Mouse (Mus musculus): ENCODE data around the gene Mrc2. TPM values are rescaled to one million over a fixed set of nuclear protein-coding genes. Genes with fewer than 3 reads are reported as not detected.

Gene Mrc2
- total and polyA plus RNA-seq, 3 experiments = under 0.01 to 0.10 (median 0.09) TPM

GRCm38 (mm10) chr11:105364386-105365065 is 72.1 kb downstream of the Mrc2 start:
- DNase-seq (ENCODE audit: extremely low read depth) = no peak
- TF ChIP-seq NELFE (IDR thresholded peaks at IDR 0.05; ENCODE audit: low read depth, low read length) (no peak), GABPA (IDR thresholded peaks at IDR 0.05; ENCODE audit: insufficient replicate concordance, low read depth, low read length) (no peak), CTCF (conservative IDR thresholded peaks at IDR 0.05 in 1 of 2, IDR thresholded peaks at IDR 0.05 in 1 of 2; ENCODE audit: low read depth in 2 of 2, low read length in 2 of 2) (no peak), NRF1 (IDR thresholded peaks at IDR 0.05; ENCODE audit: low read depth, low read length) (no peak), POLR2AphosphoS2 (IDR thresholded peaks at IDR 0.05; ENCODE audit: low read depth, low read length) (no peak), RCOR1 (conservative IDR thresholded peaks at IDR 0.05; ENCODE audit: low read depth, low read length) (no peak), ZC3H11A (IDR thresholded peaks at IDR 0.05; ENCODE audit: low read depth, low read length) (no peak), ZKSCAN1 (IDR thresholded peaks at IDR 0.05; ENCODE audit: borderline replicate concordance, low read depth, low read length) (no peak), USF1 (IDR thresholded peaks at IDR 0.05; ENCODE audit: low read depth, low read length) (no peak), ZMIZ1 (IDR thresholded peaks at IDR 0.05; ENCODE audit: low read depth, low read length) (no peak), SMC3 (IDR thresholded peaks at IDR 0.05; ENCODE audit: low read depth, low read length) (no peak), JUND (conservative IDR thresholded peaks at IDR 0.05; ENCODE audit: low read depth, low read length) (no peak), CHD1 (IDR thresholded peaks at IDR 0.05; ENCODE audit: low read depth, low read length) (no peak), E2F4 (IDR thresholded peaks at IDR 0.05; ENCODE audit: insufficient replicate concordance, low read depth, low read length) (no peak), MXI1 (IDR thresholded peaks at IDR 0.05; ENCODE audit: low read depth, low read length) (no peak), MAFK (IDR thresholded peaks at IDR 0.05; ENCODE audit: insufficient replicate concordance, low read length) (no peak), TCF12 (IDR thresholded peaks at IDR 0.05; ENCODE audit: low read depth, low read length) (no peak)
- no peak overlapping the region for H3K27ac ChIP-seq (ENCODE audit: insufficient read depth, low read depth)
- dilution Hi-C loops (cut with MboI; ENCODE audit: extremely low pct_ligation_motif_present, extremely low pct_unique_long_range_greater_than_20kb, low sequenced_read_pairs) (no loop called here), in situ Hi-C loops (cut with MboI; ENCODE audit: low pct_ligation_motif_present, low pct_unique_long_range_greater_than_20kb, low sequenced_read_pairs) (no loop called here)
- H3K27me3 ChIP-seq (replicated peaks) = peaks cover 5% of the 10 kb centered on the region
- H3K4me2 ChIP-seq (ENCODE audit: insufficient read depth, low read depth, poor library complexity, severe bottlenecking) = peak overlapping the region; percentile 68
- H3K9ac ChIP-seq (ENCODE audit: insufficient read depth, low read depth) = no peak overlapping the region
- peaks cover 0 to 5% of the 10 kb centered on the region in 2 experiments; a peak in 2 of 4 replicates for H3K4me1 ChIP-seq (ENCODE audit: control insufficient read depth in 1 of 2, insufficient read depth in 2 of 2)
- no peak overlapping the region for H3K4me3 ChIP-seq (replicated peaks in 1 of 3; ENCODE audit: low read depth in 2 of 3, low read length in 2 of 3, poor library complexity in 1 of 3)
- no peaks in the 10 kb centered on the region for H3K9me3 ChIP-seq (replicated peaks; ENCODE audit: low read length)
- no peaks in the 10 kb centered on the region for H3K79me2 ChIP-seq (replicated peaks; ENCODE audit: control insufficient read depth, extremely low read depth, insufficient read depth, poor library complexity, severe bottlenecking)
- no peaks in the 10 kb centered on the region for H3K36me3 ChIP-seq (replicated peaks in 1 of 2; ENCODE audit: control insufficient read depth in 1 of 2, insufficient read depth in 1 of 2, low read length in 1 of 2)

- no peak for DNase-seq (ENCODE audit: extremely low read depth)
- TF ChIP-seq RAD21 (IDR thresholded peaks at IDR 0.05; ENCODE audit: low read depth, low read length) (no peak), CTCF (conservative IDR thresholded peaks at IDR 0.05 in 1 of 2, IDR thresholded peaks at IDR 0.05 in 1 of 2; ENCODE audit: low read depth in 2 of 2, low read length in 2 of 2) (no peak)
- Histone ChIP-seq H3K79me2 (replicated peaks; ENCODE audit: control insufficient read depth, extremely low read depth, insufficient read depth, poor library complexity, severe bottlenecking) (no peaks in the 10 kb centered on the region), H3K9me3 (replicated peaks; ENCODE audit: low read length) (no peaks in the 10 kb centered on the region), H3K4me2 (ENCODE audit: insufficient read depth, low read depth, poor library complexity, severe bottlenecking) (no peak overlapping the region), H3K27ac (ENCODE audit: insufficient read depth, low read depth) (no peak overlapping the region), H3K27me3 (replicated peaks) (peaks cover 5% of the 10 kb centered on the region), H3K9ac (ENCODE audit: insufficient read depth, low read depth) (no peak overlapping the region), H3K4me1 (ENCODE audit: control insufficient read depth in 1 of 2, insufficient read depth in 2 of 2) (peaks cover 0 to 5% of the 10 kb centered on the region in 2 experiments; a peak in 2 of 4 replicates), H3K4me3 (replicated peaks in 1 of 3; ENCODE audit: low read depth in 2 of 3, low read length in 2 of 3, poor library complexity in 1 of 3) (no peak overlapping the region), H3K36me3 (replicated peaks in 1 of 2; ENCODE audit: control insufficient read depth in 1 of 2, insufficient read depth in 1 of 2, low read length in 1 of 2) (no peaks in the 10 kb centered on the region)
- in situ Hi-C loops (cut with MboI; ENCODE audit: low pct_ligation_motif_present, low pct_unique_long_range_greater_than_20kb, low sequenced_read_pairs) = no loop called here
- dilution Hi-C loops (cut with MboI; ENCODE audit: extremely low pct_ligation_motif_present, extremely low pct_unique_long_range_greater_than_20kb, low sequenced_read_pairs) = no loop called here
Measured at GRCm38 (mm10) chr11:105365611-105366010, 73.2 kb downstream of the Mrc2 start.
